Mouse (Mus musculus) forelimb bud, embryonic 11.5 days (tissue): Measurements from ENCODE around the gene Rtbdn.

ENCODE experiments used
- DNase-seq: peaks from one replicate; pipeline ENCODE4 v3.0.0-alpha.2; 2012; ENCODE audit warnings: low read depth, low spot score

The Rtbdn gene

DNA sequence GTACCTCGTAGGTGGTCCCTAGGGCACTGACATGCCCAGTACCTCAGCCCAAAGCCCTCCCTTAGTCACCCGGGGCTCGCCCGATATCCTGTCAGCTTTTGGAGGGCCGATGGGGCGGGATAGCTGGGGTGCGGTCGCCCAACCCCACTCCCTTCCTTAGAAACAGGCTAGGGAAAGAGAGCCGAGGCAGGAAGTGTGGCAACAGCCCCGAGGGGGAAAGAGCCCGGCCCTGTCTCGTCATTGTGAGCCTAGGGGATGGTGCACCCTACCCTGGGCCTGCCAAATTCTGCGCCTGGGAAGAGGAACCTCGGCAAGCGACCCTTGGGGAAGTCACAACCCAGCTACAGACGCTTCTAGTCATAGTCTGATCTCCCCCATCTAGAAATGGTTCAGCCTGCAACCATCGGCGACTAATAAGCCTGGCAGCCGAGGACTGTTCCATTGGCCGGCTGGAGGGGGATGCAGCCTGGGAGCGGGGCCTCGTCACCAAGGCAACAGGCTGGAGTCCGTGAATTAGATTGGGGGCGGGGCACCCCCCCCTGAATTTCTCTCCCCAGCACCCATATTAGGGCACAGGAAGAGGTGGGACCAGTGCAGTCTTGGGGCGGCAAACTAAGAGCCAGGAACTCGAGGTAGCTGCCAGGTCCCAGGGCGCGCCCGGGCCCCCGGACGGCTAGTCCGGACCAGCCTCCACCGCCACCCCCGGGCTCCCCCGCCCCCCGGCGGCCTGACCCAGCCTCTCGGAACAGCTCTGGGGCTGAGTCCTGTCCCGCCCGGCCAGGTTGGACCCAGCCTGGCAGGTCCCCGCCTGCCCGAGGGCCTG is 33.0 kb downstream of the Rtbdn start:
- DNase-seq: peak; percentile 93

DNA sequence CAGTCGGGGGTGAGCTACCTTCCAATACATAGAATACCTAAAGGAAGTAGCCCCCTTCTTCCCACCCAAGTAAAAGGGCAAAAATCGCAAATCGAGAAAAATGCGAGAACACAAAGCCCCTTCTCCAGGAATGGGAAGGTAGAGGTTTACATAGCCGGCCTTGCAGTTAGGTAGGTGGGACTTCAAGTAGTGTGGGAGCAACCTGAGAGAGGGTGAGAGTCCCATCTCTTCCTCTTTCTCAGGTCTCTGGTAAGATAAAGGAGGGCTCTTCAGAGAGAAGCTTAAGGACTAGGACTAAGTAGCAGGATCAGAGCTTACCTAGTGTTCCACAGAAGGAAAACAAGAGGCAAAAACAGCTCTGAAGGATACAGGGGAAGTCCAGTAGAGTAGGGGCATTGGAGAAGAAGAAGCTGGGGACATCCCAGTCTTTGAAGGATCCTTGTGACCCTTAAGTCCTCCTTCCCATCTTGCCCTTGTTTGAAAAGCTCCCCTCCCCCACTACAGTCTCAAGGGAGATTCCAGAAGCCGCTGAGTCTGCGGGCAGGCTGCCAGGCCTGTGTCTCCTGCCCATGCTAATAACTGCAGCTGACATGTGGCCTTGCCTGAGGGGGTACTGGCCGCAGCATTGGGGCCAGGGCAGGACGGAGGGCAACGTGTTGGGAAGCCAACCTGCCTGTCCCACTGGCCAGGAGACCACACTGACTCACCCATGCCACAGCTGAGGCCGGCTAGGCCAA is 34.0 kb downstream of the Rtbdn start:
- DNase-seq: no peak

DNA sequence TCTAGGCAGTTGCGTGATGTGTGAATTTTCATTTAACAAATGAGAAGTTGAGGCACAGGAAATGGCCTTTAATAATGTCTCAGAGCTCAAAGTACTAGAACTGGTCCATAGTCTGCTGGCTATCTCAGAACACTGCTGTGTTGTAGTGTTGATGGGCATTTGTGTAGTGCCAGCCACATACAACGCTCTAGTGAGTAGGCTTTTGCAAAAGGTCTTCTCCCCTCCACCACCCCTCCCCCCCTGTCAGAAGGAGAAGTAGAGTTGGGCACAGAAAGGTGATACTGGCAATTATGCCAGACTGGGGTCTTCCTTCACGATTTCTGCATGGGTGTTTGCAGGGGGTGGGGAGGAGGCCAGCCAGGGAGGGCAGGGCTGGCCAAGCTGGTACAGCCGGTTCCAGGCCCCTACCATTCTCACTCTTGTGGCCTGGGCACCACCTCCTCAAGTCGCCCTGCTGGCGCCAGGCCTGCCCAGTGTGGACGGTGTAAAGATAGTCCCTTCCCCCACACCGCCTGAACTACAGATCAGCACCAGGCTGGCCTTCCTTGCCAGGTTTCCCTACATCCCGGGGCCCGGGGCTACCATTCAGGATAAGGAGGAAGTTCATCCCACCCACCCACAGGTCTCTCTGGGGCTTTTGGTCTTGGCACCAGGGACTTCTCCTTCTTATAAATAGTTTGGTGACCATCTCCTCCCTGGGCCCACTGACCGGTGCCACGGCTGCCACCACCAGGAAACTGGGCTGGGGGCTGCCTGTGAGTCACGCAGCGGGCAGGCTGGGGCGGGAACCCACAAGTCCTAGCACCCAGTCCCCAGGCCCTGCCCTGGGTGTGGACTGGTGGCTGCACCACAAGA is 35.1 kb downstream of the Rtbdn start:
- no peak for DNase-seq

DNA sequence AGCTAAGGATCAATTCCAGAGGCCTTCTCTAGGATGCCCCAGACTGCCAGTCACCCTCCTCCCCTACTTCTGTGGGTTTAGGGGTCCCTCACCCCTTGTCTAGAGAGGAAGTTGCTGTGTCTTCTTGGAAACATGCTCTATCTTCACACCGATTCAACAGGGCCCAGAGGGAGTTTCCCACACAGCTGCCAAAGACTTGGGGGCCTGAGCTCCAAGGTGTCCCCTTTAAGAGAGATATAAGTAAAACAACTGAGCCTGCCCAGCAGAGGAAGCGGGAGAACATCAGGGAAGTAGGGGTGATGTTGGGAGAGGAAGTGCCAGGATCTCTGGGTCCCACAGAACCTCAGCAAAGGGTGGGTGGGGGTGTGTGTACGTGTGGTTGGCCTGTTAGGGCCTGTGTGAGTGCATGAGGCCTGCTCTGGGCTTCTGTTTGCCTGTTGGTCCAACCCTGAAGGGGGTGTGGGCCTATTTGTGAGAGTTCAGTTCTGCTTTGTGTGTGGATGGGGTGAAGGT is 35.8 kb downstream of the Rtbdn start:
- no peak for DNase-seq

DNA sequence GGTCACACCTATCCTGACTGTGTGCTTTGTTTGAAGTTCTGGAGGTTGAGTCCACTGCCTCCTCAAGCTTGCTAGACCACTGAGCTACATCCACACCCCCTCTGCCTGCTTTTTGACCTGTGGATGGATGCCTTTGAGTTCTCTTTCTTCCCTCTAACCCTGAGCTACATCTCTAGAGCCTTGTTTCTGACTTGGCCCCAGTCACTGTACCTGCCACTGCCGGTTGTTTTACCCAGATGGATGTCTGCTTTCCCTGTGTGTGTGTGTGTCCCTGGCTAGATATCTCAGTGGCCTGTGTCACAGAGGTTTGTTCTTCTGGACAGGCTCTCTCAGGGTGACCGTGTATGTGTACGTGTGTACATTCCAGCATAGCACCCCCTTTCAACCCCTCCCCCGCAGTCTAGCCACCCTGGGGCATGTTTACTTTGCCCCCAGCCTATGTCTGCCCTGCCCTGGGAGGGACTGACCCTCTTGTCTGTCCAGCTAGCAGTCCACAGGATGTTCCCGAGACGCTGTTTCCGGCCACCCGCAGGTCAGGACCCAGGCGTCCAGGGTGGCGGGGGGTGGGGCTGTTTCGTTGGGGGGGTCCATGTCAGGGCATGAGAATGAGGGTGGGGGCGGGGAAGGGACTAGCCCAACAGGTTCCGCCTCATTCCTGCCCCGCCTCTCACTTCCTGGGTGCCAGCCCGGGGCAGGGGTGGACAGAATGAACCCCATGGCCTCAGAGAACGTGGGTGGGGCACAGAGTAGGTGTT is 37.7 kb downstream of the Rtbdn start:
- DNase-seq: no peak

DNA sequence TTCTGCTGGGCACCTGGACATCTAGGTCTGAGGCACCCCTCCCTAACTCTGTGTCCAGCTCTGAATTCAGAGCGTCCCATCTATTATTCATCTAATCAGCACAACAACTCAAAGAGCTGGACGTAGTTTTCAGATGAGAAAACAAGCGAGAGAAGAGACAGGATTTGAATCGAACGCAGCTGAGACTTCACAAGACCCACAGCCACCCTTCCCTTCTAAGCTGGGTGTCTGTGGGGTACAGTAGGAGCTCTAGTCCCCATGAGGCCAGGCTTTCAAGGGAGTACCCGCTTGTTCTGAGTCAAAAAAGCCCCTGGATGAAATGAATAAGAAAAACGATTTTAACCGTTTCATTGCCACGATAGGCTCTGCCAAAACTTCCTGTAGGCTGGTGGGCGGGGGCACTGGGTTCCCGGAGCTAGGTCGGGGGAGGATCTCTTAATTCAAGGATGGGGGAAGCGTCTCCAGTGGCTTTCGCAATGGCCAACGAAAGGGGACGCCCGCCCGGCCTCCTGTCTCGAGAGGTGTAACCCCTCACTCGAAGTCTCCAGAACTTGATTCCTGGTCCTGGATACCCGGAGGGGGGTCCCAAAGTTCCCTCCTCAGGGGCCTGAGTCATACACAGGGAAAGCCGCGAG is 38.4 kb downstream of the Rtbdn start:
- DNase-seq: no peak

DNA sequence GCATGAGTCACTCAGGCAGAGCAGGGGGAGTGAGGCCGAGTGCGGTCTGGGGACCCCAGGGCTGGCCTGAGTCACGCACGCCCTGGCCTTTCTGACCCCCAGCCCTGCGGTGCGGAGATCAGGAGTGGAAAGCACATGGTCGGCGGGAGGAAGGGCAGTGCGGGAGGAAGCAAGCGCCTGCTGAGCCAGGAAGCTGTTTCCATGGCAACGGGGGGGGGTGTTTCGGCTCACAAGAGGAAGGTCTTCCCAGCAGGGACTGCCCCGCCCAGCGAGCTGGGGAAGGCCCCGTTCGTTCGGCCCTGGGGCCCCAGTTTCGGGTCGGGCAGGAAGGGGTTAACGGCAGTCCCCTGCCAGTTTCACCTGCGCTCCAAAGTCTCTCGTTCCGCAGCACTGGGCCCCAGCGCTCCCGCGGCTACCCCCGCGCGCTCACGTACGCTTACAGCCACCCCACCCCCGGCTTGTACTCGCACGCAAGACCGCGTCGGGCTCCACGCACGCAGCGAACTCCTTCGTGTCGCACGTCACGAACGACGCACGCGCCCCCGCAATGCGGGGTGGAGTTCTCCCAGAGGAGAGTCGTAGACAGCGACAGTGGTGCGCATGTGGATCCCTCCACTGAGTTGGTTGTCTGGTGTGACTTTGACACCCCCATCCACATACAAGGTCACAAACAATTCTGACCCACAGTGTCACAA is 39.0 kb downstream of the Rtbdn start:
- DNase-seq: peak; percentile 85

DNA sequence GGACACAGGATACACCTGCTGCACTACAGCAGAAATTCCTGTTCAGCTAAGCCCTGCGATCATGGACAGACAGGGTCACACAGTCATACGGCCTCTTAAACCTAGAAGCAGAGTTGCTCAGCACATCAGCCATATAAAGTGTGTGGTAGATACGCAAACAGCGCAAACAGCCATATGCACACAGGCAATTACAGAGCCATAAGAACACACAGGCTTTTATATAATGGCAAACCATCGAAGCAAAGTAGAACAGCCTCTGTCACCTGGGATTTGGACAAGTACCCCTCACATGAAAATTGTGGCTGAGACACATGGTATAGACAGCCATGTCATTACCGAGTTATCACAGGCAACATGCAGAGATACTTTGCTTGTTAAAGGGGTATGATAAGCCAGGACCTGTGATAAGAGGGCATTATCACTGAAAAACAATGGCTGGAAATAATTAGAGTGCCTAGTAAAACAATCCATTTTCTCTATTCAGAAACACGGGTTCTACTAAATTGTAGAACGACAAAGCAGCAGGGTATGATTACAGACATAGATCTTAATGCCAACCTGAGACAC is 39.7 kb downstream of the Rtbdn start:
- no peak for DNase-seq

DNA sequence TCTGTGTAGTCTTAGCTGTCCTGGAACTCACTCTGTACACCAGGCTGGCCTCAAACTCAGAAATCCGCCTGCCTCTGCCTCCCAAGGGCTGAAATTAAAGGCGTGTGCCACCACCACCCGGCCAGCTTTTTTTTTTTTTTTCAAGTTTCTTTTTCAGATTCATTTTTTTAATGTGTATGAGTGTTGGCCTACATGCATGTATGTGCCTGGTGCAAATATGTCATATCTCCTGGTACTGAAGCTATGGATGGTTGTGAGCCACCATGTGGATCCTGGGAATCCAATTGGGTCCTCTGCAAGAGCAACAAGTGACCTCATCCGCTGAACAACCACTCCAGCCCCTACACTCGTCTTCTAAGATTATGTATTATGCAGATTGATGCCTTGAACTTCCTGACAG is 40.6 kb downstream of the Rtbdn start:
- DNase-seq: no peak

DNA sequence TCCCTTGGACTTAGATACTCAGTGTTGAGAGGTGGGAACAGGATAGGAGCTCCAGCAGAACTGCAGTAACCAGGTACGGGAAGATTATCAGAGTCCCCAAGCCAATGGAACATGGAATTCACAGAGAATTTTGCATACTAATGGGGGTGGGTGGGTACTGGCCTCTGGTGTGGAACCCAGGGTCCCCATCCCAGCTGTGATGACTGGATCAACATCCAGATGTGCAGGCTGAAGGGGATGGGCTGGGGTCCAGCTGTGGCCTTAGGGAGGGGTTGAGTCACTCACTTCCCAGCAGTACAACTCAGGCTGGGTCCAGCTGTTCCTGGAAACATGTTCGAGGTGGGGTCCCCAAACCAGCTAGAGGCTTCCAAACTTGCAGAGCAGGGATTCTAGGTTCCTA is 41.1 kb downstream of the Rtbdn start:
- no peak for DNase-seq

DNA sequence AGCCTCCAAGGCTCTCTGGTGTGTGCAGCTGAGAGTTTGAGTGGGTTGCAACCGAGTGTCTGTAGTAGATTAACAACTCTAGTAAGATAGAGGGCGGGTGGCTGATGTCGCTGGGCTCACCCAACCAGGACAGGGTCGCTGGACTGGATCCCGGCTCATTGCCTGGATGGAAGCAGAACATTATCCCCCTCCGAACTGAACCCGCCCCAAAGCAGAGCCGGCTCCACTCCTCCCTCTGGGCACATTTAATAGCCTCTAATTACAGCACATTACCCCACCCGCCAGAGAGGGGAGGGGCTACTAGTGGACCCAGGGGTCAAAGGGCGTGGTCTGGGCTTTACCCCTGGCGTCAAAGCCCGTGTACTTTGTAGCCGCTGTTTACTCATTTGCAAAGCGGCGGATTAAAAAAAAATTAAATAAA is 42.5 kb downstream of the Rtbdn start:
- no peak for DNase-seq

DNA sequence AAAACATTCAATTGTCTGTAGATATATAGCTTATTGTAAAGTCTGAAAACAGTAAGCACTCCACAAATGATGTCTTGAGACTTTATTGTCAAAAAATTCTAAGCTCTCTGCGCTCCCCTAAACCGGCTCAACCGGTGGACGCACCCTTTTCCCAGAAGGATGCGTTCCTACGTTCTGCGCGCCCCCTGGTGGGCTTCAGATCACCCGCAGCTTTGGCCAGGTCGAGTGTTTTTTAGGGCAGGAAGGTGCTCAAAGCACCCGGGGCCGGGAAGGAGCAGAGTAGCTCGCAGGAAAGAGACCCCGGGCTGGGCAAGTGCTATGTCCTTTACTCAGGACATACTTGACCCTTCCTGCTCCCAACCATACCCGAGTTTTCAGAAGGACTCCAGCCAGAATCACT is 43.0 kb downstream of the Rtbdn start:
- peak; percentile 92 for DNase-seq

DNA sequence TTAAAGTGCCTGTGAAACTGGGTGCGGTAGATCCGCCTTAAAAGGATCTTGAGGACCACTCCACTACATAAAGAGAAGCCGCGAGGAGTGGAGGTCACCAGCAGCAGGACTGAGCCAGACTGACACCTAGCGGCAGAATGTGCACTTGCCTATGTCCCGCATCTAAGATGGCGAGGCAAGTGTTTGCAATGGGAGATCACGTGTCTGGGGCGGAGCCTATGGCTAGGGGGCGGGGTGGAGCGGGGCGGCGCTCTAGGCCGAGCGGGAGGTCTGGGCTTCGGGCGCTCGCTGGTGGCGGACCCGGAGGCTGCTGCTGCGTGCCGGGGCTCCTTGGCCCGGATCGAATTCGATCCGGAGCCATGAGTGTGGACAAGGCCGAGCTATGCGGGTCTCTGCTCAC is 43.6 kb downstream of the Rtbdn start, which contains the start of gene Hook2:
Gene Hook2, plus strand, starts transcription at position 255 of the 400 bp plus-strand sequence.
- peak; percentile 99 for DNase-seq

DNA sequence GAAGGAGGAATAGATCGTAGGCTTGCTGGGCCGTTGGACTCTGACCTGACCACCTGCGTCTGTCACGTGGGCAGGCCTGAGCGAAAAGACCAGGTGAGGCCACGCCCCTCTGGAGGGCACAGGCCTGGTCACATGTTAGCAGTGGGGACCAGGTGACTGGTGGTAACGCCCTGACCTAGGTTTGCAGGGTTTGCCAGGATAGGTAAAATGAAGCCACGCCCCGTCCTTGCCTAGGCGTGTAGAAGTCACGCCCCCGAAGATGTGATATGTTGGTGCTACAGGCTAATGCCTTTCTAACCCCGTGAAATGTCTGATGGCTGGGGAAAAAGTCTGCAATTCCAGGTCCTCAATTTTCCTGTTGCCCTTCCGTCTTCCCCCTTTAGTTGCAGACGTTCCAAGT is 44.0 kb downstream of the Rtbdn start:
- DNase-seq: no peak

DNA sequence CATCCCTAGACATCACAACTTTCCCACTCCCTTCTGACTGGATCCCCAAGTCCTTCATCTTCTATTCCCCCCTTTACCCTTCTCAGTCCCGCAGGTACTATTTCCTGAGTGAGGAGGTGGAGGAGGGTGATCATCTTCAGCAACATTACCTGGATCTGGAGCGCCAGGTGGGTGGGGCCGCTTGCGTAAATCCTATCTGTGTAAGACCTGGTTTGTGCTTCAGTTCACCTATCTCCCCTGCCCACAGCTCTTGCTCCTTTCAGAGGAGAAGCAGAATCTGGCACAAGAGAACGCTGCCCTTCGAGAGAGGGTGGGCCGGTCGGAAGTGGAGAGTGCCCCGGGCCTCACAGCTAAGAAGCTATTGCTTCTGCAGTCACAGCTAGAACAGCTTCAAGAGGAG is 47.6 kb downstream of the Rtbdn start:
- no peak for DNase-seq

DNA sequence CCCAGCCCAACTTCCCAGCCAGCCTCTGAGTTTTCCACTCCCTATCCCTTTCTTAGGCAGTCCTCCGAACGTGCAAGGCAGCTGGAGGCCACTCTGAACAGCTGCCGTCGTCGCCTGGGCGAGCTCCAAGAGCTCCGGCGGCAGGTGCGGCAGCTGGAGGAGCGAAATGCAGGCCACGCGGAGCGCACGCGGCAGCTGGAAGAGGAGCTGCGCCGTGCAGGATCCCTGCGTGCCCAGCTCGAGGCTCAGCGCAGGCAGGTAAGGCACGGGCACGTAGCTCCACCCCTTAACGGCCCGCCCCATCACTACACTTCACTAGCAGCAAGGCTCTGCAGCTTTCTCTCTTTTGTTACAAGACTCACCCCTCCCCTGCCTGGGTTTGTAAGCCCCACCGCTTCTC is 48.9 kb downstream of the Rtbdn start:
- no peak for DNase-seq

DNA sequence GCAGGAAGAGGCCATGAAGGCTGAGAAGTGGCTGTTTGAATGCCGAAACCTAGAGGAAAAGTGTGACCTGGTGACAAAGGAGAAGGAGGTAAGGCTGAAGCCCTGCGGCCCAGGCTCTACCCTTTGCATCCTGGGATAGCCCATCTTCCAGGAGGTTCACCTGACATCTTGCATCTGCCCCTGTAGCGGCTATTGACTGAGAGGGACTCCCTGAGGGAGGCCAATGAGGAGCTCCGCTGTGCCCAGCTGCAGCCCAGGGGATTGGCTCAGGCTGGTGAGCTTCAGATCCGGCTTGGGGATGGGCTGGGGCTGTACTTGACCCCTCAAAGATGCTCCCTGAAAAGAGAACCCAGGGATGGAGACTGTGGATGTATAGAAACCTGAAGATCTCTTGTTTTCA is 50.2 kb downstream of the Rtbdn start:
- no peak for DNase-seq

DNA sequence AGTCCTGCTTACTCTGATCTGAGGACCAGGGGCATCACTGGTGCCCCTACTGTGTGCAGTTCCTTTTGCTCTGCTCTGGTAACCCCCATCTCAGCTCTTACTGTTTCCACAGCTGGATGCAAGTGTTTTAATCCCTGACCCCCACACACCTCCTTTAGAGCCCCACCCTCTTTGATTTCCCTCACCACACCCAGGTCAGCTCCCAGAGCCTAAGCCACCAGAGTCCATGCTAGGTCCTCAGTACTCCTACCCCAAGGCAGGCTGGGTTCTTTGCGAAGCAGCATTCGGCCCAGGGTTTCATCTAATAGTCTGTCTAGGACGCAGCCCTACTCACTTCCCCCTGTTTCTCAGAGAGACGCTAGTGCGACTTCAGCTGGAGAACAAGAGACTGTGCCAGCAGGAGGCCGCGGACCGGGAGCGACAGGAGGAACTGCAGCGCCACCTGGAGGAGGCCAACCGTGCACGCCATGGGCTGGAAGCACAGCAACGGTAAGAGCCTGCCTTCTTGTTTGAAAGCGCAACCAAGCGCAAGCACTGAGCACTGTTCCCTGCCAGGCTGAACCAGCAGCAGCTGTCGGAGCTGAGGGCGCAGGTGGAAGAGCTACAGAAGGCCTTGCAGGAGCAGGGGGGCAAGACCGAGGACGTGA is 51.0 kb downstream of the Rtbdn start:
- DNase-seq: peak; percentile 85
